Mouse (Mus musculus) cerebellum, adult 8-10 months (tissue): Measurements from ENCODE around the gene Dpagt1.
"Not testable (repeated sequence)": the region's sequence is repeated elsewhere in the genome, so short reads cannot be mapped to it uniquely, and the experiment has no call there.

ENCODE experiments used
- DNase-seq: peaks from one replicate; pipeline ENCODE4 v3.0.0; 2022

The Dpagt1 gene

GRCm38 (mm10) chr9:44319105-44319886 lies 6.5 kb upstream of the Dpagt1 start:
- no peak for DNase-seq

DNA sequence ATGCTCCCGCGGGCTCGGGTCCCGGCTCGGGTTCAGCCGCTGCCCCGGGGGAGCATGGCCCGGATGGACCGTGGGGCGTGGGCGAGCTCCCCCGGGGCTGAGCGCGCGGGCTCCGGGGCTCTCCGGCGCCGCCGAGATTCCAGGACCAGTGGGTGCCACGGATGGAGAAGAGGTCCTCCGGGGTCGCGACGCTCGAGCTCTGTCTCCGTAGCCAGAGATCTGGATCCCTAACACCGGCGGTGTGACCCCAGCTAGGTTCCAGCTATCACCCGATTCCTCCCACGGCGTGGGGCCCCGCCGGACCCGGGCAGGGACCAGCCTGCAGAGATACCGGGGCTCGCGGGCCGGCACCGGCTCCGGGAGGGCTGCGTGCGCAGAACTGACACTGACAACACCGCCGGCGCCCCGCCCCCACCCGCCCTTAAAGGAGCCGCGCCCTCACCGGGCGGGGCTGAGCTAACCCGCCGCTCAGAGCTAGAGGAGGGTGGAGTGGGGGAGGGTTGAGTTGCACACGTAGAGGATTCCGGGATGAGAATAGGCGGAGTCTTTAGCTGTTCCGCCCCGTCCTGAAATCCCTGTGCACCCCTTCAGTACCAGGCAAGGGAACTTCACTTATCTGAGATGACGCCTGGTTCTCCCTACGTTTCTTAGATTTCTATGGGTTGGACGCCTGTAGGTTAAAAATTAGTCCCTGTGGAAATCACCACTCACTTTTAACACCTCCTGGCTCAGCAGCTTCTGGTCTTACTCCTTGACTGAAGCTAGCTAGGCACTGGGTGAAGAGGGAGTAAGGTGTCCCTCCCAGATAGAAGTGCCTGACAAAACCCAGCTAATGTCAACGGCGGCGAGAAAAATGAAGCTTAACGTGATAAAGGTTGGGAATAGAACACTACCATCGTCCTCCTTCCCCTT lies 5.7 kb upstream of the Dpagt1 start, which contains the start of gene C2cd2l:
Gene C2cd2l, minus strand, starts transcription at position 399 of the 912 bp plus-strand sequence.
- peak; percentile 88 for DNase-seq

DNA sequence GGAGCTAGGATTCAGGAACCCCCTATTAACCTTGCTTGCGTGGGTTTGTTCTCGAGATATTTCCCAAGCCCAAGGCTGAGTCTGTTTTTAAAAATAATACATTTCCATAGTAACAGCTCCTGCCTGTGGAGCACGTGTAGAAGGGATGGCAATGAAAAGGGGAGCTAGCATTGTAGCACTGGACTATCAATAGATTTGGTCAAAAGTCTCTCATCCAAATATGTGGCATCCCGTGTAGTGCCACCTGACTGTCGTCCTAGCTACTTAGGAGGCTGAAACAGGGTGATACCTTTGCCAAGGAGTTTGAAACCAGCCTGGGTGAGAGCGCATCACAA lies 5.1 kb upstream of the Dpagt1 start:
- DNase-seq: no peak

DNA sequence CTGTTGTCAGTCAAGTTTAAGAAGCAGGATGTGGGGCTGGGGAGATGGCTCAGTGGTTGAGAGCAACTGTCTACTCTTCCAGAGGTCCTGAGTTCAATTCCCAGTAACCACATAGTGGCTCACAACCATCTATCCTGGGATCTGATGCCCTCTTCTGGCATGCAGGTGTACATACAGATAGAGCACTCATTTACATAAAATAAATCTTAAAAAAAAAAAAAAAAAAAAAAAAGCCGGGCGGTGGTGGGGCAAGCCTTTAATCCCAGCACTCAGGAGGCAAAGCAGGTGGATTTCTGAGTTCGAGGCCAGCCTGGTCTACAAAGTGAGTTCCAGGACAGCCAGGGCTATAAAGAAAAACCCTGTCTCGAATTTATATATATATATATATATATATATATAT lies 2.2 kb upstream of the Dpagt1 start:
- DNase-seq: not testable (repeated sequence)

DNA sequence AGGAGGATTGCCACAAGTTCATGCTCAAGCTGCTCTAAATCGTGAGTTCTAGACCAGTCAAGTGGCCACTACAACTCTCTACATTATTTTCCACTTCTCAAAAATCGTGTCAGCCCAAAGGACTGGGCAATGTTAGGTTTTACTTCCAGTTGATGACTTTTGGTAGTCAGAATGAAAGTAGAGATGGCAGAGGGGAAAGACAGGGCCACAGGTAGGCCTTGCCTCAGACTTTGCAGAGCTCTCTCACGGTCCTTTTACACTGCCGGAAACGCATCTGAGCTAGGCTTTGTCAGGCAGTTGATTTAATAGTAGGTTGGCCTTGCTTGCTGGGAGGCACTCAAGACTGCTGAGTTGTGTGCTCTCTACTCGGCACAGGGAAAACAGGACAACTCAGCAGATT lies 1.7 kb upstream of the Dpagt1 start:
- DNase-seq: no peak

DNA sequence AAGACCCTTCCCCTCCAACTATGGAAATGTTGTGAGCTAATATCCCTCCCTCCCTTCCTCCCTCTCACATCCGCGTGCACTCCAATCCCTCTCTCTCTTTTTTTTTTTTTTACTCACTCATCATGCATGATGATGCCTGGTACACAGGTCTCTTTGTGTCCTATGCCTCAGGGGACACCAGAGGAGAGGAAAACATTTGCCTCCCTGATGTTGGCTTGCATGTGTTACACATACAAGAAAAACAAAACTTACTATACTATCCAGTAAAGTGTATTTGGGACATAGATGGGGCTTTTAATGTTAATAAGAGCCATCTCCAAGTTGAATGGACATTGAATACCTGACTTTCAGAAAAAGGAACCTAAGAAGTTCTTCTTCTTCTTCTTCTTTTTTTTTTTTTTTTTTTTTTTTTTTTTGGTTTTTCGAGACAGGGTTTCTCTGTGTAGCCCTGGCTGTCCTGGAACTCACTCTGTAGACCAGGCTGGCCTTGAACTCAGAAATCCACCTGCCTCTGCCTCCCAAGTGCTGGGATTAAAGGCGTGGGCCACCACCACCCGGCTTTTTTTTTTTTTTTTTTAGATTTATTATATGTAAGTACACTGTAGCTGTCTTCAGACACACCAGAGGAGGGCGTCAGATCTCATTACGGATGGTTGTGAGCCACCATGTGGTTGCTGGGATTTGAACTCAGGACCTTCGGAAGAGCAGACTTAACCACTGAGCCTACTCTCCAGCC lies 619 bp upstream of the Dpagt1 start:
- not testable (repeated sequence) for DNase-seq

GRCm38 (mm10) chr9:44326371-44327063 lies 698 bp downstream of the Dpagt1 start:
- DNase-seq: peak; percentile 85

DNA sequence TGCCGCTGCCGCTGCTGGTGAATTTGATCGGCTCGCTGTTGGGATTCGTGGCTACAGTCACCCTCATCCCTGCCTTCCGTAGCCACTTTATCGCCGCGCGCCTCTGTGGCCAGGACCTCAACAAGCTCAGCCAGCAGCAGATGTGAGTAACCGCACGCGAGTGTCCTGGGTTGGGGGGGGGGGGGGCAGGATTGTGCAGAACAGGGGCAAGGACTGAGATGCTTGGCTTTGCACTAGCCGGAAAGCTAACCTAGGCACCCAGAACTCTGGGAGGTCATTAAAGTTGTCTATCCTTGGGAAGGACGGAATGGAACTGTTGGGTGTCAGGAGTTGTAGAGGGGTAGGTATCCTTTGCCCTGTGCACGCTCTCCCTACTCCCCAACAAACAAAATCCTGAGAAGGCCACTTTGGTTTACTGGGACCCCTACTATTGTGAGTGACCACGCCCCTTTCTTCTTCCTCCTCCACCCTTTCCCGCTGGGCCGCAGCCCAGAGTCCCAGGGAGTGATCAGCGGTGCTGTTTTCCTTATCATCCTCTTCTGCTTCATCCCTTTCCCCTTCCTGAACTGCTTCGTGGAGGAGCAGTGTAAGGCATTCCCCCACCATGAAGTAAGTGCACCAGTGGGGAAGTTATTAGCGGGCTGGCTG lies 1.4 kb downstream of the Dpagt1 start:
- DNase-seq: no peak

- DNase-seq: no peak
These were observed 2.1 kb downstream of the Dpagt1 start for GRCm38 (mm10) chr9:44327926-44328325.

DNA sequence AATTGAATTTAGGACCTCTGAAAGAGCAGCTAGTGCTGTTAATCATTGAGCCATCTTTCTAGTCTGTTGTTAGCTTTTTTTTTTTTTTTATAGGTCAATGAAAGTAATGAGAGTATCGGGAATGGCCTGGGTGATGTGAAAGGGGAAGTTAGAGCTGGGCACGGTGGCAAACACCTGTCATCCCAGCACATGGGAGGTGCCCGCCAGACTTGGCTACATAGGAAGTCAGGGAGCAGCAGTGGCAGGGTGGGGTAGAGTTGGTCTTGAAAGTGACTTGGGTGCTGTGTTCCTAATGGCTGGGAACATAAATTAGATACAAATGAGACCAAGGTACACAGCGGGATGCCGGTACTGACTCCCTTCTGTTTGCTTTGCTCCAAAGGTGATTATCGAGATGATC lies 4.9 kb downstream of the Dpagt1 start:
- DNase-seq: no peak

DNA sequence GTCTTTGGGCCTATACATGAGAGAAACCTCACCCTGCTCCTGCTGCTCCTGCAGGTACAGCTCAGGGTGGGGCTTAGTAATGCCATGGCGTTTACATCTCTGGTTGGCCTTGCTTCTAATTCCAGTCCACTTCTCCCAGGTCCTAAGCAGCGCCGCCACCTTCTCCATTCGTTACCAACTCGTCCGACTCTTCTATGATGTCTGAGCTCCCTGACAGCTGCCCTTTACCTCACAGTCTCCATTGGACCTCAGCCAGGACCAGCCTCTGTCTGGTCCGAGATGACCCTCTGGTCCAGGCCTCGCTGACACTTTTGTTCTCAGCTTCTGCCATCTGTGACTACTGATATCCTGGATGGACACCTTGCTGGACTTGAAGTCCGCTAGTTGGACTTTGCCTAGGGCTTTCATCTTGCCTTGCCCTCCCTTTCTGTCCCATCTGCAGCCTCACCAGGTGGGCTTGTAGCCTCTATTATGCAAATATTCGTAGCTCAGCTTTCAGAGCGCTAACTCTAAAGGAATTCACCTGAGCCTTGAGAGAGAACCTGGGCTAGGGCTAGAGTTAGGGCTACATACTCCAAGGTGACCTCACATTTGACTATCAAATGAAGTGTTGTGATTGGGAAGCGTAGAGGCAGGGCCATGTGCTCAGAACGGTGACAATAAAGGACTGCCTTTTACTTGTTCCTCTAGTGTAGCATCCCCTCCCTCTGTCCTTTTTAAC lies 7.3 kb downstream of the Dpagt1 start:
- no peak for DNase-seq

GRCm38 (mm10) chr9:44334396-44335330 lies 8.8 kb downstream of the Dpagt1 start, which contains the start of gene H2afx:
TSS of gene H2afx (plus strand) at chr9:44334694.
- peak; percentile 98 for DNase-seq

DNA sequence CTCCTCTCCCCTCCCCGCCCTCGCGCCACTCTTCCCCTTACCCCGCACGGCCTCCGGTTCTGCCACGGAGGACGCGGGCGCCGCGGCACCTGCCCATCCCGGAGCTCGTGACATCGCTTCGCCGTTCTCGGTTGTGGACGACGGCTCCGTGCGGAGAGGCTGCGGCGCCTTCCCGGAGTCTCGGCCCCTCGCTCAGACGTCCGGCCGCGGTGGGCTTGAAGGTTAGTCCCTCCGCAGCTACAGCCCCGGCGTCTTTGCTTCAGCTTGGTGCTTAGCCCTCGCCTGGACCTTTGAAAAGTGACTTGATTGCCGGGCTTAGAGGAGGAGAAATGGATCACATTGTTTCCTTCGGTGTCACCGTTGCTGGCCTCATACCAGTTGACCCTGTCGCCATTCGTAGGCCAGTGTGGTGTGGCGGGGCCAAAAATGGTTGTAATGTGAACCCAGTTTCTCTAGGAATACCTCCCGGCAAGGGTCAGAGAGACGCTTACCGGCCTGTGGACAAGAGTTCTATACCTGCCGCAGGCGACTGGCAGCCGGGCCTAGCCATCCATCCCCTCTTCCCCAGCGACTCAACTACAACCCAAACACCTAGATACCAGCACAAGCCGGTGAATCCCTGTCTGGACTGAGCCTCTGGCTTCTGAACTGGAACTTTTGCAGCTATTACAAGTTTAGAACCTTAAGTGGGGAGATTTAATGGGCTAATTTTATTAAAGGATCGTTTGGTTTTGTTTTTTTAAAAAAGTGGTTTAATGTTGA lies 9.7 kb downstream of the Dpagt1 start:
- DNase-seq: no peak

- DNase-seq: no peak
These were observed 10.2 kb downstream of the Dpagt1 start for GRCm38 (mm10) chr9:44336093-44336406.

GRCm38 (mm10) chr9:44336513-44336912 lies 10.7 kb downstream of the Dpagt1 start:
- not testable (repeated sequence) for DNase-seq

DNA sequence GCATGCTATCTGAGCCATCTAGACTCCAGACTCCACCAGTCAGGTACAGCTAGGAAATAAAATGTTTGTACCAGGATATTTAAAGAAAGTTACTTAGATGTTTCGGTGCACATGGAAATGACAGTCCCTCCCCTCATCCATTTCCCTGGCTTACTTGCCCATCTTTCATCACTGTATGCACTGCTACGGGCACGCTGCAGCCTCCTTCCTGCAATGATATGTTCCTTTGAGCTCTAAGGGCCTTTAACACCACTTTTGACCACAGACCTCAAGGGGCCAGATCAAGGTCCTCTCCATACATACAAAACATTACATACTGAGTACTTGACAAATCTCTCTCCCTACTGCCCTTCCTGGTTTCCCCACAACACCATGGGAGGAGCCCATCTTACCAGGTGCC lies 11.1 kb downstream of the Dpagt1 start:
- DNase-seq: no peak

GRCm38 (mm10) chr9:44337436-44338169 lies 11.8 kb downstream of the Dpagt1 start:
- DNase-seq: no peak

DNA sequence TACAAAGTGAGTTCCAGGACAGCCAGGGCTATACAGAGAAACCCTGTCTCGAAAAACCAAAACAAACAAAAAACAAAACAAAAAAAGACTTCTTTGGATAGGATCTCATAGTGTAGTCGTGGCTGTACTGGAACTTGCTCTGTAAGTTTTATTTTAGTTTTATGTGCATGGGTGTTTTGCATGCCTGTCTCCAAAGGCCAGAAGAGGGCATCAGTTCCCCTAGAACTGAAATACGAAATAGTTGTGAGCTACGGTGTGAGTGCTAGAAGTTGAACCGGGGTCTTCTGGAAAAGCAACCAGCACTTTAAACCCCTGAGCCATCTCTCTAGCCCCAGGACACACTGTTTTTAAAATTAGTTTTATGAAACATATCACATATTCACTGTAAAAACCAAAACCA lies 12.8 kb downstream of the Dpagt1 start:
- DNase-seq: no peak

DNA sequence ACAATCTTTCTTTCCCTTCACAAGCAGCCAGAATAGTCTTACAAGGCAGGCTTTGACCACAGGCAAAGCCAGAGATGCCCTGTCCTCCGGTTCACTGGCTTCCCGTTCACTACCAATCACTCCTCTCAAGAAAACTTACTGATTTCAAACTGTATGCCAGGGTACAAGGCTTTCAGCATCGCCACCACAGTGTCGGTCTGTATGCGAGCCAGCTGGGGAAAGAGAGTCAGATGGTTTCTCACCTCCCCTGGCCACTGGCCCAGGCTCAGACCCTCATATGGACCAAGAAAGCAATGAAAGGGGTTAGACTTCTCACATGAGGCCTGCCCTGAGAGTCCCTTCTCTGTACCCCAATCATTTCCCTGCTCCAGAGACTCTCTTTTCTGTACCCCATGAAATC lies 15.7 kb downstream of the Dpagt1 start:
- DNase-seq: no peak
